ENCODE assay signal across 25 mouse cellular contexts in genomic region chr6:137829056-137829776, GRCm38 (mm10).
DNase-seq lines count a peak whose midpoint lies in the region; ATAC-seq lines count a peak whose summit lies in the region.
"Had no signal": no experiment of that assay in that cellular context is flagged by ENCODE, and none has a peak within 500 bp of the region (broad histone marks: within the 10 kb centered on the region; RNA-seq: fewer than 3 reads in every experiment).

No protein-coding gene starts in this region.

- H3K27ac ChIP-seq in heart, embryonic 10.5 days = no peak overlapping the region
- H3K27ac ChIP-seq in liver, embryonic 11.5 days (ENCODE audit: low read depth, low read length) = no peak overlapping the region
- no peak overlapping the region for H3K27ac ChIP-seq in midbrain, embryonic 15.5 days
- H3K27ac ChIP-seq in midbrain, embryonic 16.5 days (ENCODE audit: low read length) = no peak overlapping the region
- no peak overlapping the region for H3K27ac ChIP-seq in liver, embryonic 13.5 days
- H3K27ac ChIP-seq: embryonic facial prominence, embryonic 12.5 days; heart, embryonic 15.5 days; layer of hippocampus, adult 2 months; limb, embryonic 15.5 days had no signal

- no peak overlapping the region for H3K9ac ChIP-seq in liver, embryonic 11.5 days (ENCODE audit: low read depth, low read length)
- H3K9ac ChIP-seq in midbrain, embryonic 15.5 days = no peak overlapping the region
- H3K9ac ChIP-seq in midbrain, embryonic 16.5 days (ENCODE audit: low read depth, low read length) = no peak overlapping the region
- no peak overlapping the region for H3K9ac ChIP-seq in liver, embryonic 13.5 days
- H3K9ac ChIP-seq: embryonic facial prominence, embryonic 12.5 days; heart, embryonic 15.5 days; limb, embryonic 15.5 days had no signal

- no peaks in the 10 kb centered on the region for H3K27me3 ChIP-seq in heart, embryonic 10.5 days (ENCODE audit: insufficient read depth, poor library complexity, severe bottlenecking)
- H3K27me3 ChIP-seq in liver, embryonic 11.5 days (replicated peaks; ENCODE audit: control insufficient read depth, insufficient read depth, low read length) = no peaks in the 10 kb centered on the region
- no peaks in the 10 kb centered on the region for H3K27me3 ChIP-seq in midbrain, embryonic 15.5 days (replicated peaks)
- H3K27me3 ChIP-seq in midbrain, embryonic 16.5 days (ENCODE audit: control insufficient read depth, insufficient read depth, low read depth, low read length) = no peaks in the 10 kb centered on the region
- H3K27me3 ChIP-seq in liver, embryonic 13.5 days = no peaks in the 10 kb centered on the region
- H3K27me3 ChIP-seq: embryonic facial prominence, embryonic 12.5 days; heart, embryonic 15.5 days; limb, embryonic 15.5 days; megakaryocyte, embryonic 14.5 days; Patski had no signal

- H3K4me2 ChIP-seq in liver, embryonic 11.5 days = no peak overlapping the region
- no peak overlapping the region for H3K4me2 ChIP-seq in midbrain, embryonic 15.5 days
- no peak overlapping the region for H3K4me2 ChIP-seq in midbrain, embryonic 16.5 days (ENCODE audit: low read length)
- no peak overlapping the region for H3K4me2 ChIP-seq in liver, embryonic 13.5 days
- H3K4me2 ChIP-seq: embryonic facial prominence, embryonic 12.5 days; heart, embryonic 15.5 days; limb, embryonic 15.5 days had no signal

- no peaks in the 10 kb centered on the region for H3K9me3 ChIP-seq in heart, embryonic 10.5 days
- no peaks in the 10 kb centered on the region for H3K9me3 ChIP-seq in liver, embryonic 11.5 days (ENCODE audit: control insufficient read depth, low read length)
- no peaks in the 10 kb centered on the region for H3K9me3 ChIP-seq in midbrain, embryonic 15.5 days
- H3K9me3 ChIP-seq in midbrain, embryonic 16.5 days (replicated peaks; ENCODE audit: control insufficient read depth, low read length, poor library complexity, severe bottlenecking) = no peaks in the 10 kb centered on the region
- no peaks in the 10 kb centered on the region for H3K9me3 ChIP-seq in liver, embryonic 13.5 days (replicated peaks)
- H3K9me3 ChIP-seq: embryonic facial prominence, embryonic 12.5 days; heart, embryonic 15.5 days; limb, embryonic 15.5 days had no signal

- H3K4me3 ChIP-seq in heart, embryonic 10.5 days = no peak overlapping the region
- no peak overlapping the region for H3K4me3 ChIP-seq in liver, embryonic 11.5 days (ENCODE audit: low read depth, low read length)
- no peak overlapping the region for H3K4me3 ChIP-seq in midbrain, embryonic 15.5 days
- no peak overlapping the region for H3K4me3 ChIP-seq in midbrain, embryonic 16.5 days (ENCODE audit: low read depth, low read length)
- H3K4me3 ChIP-seq in liver, embryonic 13.5 days (replicated peaks) = no peak overlapping the region
- H3K4me3 ChIP-seq: embryonic facial prominence, embryonic 12.5 days; heart, embryonic 15.5 days; layer of hippocampus, adult 2 months; limb, embryonic 15.5 days; megakaryocyte, embryonic 14.5 days had no signal

- peaks cover 5% of the 10 kb centered on the region; the same call in 1 of the 2 replicates for H3K4me1 ChIP-seq in heart, embryonic 10.5 days
- H3K4me1 ChIP-seq in liver, embryonic 11.5 days (replicated peaks; ENCODE audit: control insufficient read depth, insufficient read depth, low read length) = no peaks in the 10 kb centered on the region
- H3K4me1 ChIP-seq in midbrain, embryonic 15.5 days = no peaks in the 10 kb centered on the region
- H3K4me1 ChIP-seq in midbrain, embryonic 16.5 days (ENCODE audit: control insufficient read depth, insufficient read depth, low read length) = no peaks in the 10 kb centered on the region
- no peaks in the 10 kb centered on the region; the same call in 1 of the 2 replicates for H3K4me1 ChIP-seq in liver, embryonic 13.5 days (replicated peaks)
- H3K4me1 ChIP-seq: embryonic facial prominence, embryonic 12.5 days; heart, embryonic 15.5 days; limb, embryonic 15.5 days had no signal

- DNase-seq in heart, embryonic 10.5 days (ENCODE audit: low spot score) = peak; percentile 70
- DNase-seq in heart, adult 18-20 months = no peak
- DNase-seq in liver, embryonic 11.5 days (ENCODE audit: low spot score) = no peak
- no peak for DNase-seq in liver
- DNase-seq in liver, embryonic 13.5 days = no peak
- DNase-seq: adrenal gland, postnatal 10 days; cerebellum, adult 11-12 months; cerebellum, adult 9-11 months; embryo, embryonic 11 days; gastrocnemius, postnatal 10 days; kidney, postnatal 36 days; lung, adult 18-20 months; lung, postnatal 4 days; right cerebral cortex, adult 18-20 months; spleen, adult 18-20 months had no signal

- no peaks in the 10 kb centered on the region for H3K36me3 ChIP-seq in heart, embryonic 10.5 days
- H3K36me3 ChIP-seq in liver, embryonic 11.5 days (ENCODE audit: control insufficient read depth, insufficient read depth, low read length) = no peaks in the 10 kb centered on the region
- no peaks in the 10 kb centered on the region for H3K36me3 ChIP-seq in midbrain, embryonic 15.5 days (replicated peaks)
- H3K36me3 ChIP-seq in midbrain, embryonic 16.5 days (ENCODE audit: control insufficient read depth, insufficient read depth, low read length) = no peaks in the 10 kb centered on the region
- peaks cover 8% of the 10 kb centered on the region; the same call in 1 of the 2 replicates for H3K36me3 ChIP-seq in liver, embryonic 13.5 days
- H3K36me3 ChIP-seq: embryonic facial prominence, embryonic 12.5 days; heart, embryonic 15.5 days; limb, embryonic 15.5 days had no signal

- peak; percentile 68; the same call in 1 of the 2 replicates for ATAC-seq in liver, embryonic 11.5 days (replicated peaks; ENCODE audit: low FRiP score)
- peak; percentile 69 for ATAC-seq in midbrain, embryonic 15.5 days (replicated peaks)
- no peak for ATAC-seq in midbrain, embryonic 16.5 days
- ATAC-seq in liver, embryonic 13.5 days (ENCODE audit: low read depth) = peak; percentile 48; the same call in 1 of the 2 replicates
- ATAC-seq: hindbrain, embryonic 16.5 days; lung, postnatal 0 days; Patski had no signal

- 72% methylated on average over 12 of the region's 12 CpGs for WGBS in heart, embryonic 10.5 days
- WGBS in liver, embryonic 11.5 days = 90% methylated on average over 12 of the region's 12 CpGs
- 84% methylated on average over 12 of the region's 12 CpGs for WGBS in midbrain, embryonic 15.5 days
- WGBS in midbrain, embryonic 16.5 days = 85% methylated on average over 12 of the region's 12 CpGs
- WGBS in liver, embryonic 13.5 days (ENCODE audit: insufficient replicate concordance) = 78% methylated on average over 12 of the region's 12 CpGs
